In the genomic region with DNA sequence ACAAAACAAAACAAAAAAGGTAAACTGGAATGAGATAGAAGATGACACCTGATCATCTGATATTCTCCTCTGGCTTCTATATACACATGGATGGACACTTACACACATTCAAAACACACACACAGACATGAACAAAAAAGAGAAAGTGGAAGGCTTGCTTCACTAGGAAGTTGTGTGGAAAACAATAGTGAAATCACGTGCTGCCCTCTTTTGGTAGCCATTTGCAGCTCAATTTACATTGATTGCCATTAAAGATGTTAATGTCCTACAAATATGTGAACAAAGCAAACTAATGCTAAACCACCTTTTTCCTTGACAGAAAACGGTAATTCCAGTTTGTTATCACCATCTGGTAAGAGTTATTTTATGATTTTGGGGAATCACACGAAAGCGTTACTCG, we compare ENCODE assay signal across 12 mouse cellular contexts. TPM values are rescaled to one million over a fixed set of nuclear protein-coding genes. Genes with fewer than 3 reads are reported as not detected.
DNase-seq lines count a peak whose midpoint lies in the region; ATAC-seq and TF ChIP-seq lines count a peak whose summit lies in the region.
"Had no signal": no experiment of that assay in that cellular context is flagged by ENCODE, and none has a peak within 500 bp of the region (broad histone marks: within the 10 kb centered on the region; RNA-seq: fewer than 3 reads in every experiment).

No protein-coding gene starts in this region.

- H3K4me1 ChIP-seq in embryonic facial prominence, embryonic 14.5 days (ENCODE audit: control insufficient read depth, insufficient read depth, low read length) = no peaks in the 10 kb centered on the region
- H3K4me1 ChIP-seq in embryonic facial prominence, embryonic 10.5 days = no peaks in the 10 kb centered on the region
- H3K4me1 ChIP-seq in kidney, postnatal 0 days (replicated peaks; ENCODE audit: insufficient read depth, low read length) = no peaks in the 10 kb centered on the region
- no peaks in the 10 kb centered on the region for H3K4me1 ChIP-seq in limb, embryonic 10.5 days
- H3K4me1 ChIP-seq: hindbrain, embryonic 10.5 days had no signal

- H3K9ac ChIP-seq in embryonic facial prominence, embryonic 14.5 days (ENCODE audit: low read depth, low read length) = no peak overlapping the region
- no peak overlapping the region for H3K9ac ChIP-seq in kidney, postnatal 0 days (ENCODE audit: low read depth, low read length)

- WGBS in embryonic facial prominence, embryonic 14.5 days = 65% methylated on average over 5 of the region's 5 CpGs
- WGBS in embryonic facial prominence, embryonic 10.5 days = 77% methylated on average over 5 of the region's 5 CpGs
- WGBS in kidney, postnatal 0 days = 69% methylated on average over 5 of the region's 5 CpGs
- 74% methylated on average over 5 of the region's 5 CpGs for WGBS in limb, embryonic 10.5 days

- peak; percentile 3 for DNase-seq in embryonic facial prominence, embryonic 14.5 days (ENCODE audit: low spot score)
- DNase-seq in embryonic facial prominence, embryonic 10.5 days (ENCODE audit: low spot score) = no peak
- DNase-seq in kidney, postnatal 0 days (ENCODE audit: low spot score) = peak; percentile 39
- no peak for DNase-seq in kidney, adult 11 months
- peak; percentile 0 for DNase-seq in retina, postnatal 1 day
- no peak for DNase-seq in retina, embryonic 14.5 days (ENCODE audit: low spot score)
- no peak for DNase-seq in limb, embryonic 10.5 days (ENCODE audit: low spot score)
- DNase-seq: gastrocnemius, postnatal 36 days; spleen, adult 18-20 months had no signal

- no peak overlapping the region for H3ac ChIP-seq in myocyte (ENCODE audit: control insufficient read depth, insufficient read length)

- no peak overlapping the region for H3K27ac ChIP-seq in embryonic facial prominence, embryonic 14.5 days (replicated peaks; ENCODE audit: low read depth, low read length)
- no peak overlapping the region for H3K27ac ChIP-seq in embryonic facial prominence, embryonic 10.5 days (replicated peaks)
- H3K27ac ChIP-seq in kidney, postnatal 0 days = no peak overlapping the region
- no peak overlapping the region for H3K27ac ChIP-seq in limb, embryonic 10.5 days
- H3K27ac ChIP-seq: hindbrain, embryonic 10.5 days had no signal

- H3K4me2 ChIP-seq in embryonic facial prominence, embryonic 14.5 days (ENCODE audit: low read depth, low read length) = no peak overlapping the region
- H3K4me2 ChIP-seq in kidney, postnatal 0 days (ENCODE audit: low read length) = no peak overlapping the region
- no peak overlapping the region for H3K4me2 ChIP-seq in myocyte (ENCODE audit: low read depth)

- ATAC-seq in embryonic facial prominence, embryonic 14.5 days (ENCODE audit: low read depth) = no peak
- no peak for ATAC-seq in kidney, postnatal 0 days (replicated peaks; ENCODE audit: low FRiP score, low read depth)
- ATAC-seq: midbrain, embryonic 16.5 days had no signal

- H3K9me3 ChIP-seq in embryonic facial prominence, embryonic 14.5 days (ENCODE audit: control insufficient read depth, low read length) = no peaks in the 10 kb centered on the region
- H3K9me3 ChIP-seq in embryonic facial prominence, embryonic 10.5 days = no peaks in the 10 kb centered on the region
- no peaks in the 10 kb centered on the region for H3K9me3 ChIP-seq in kidney, postnatal 0 days (replicated peaks; ENCODE audit: low read length)
- H3K9me3 ChIP-seq in limb, embryonic 10.5 days (replicated peaks) = no peaks in the 10 kb centered on the region
- H3K9me3 ChIP-seq: hindbrain, embryonic 10.5 days had no signal

- H3K27me3 ChIP-seq in embryonic facial prominence, embryonic 14.5 days (replicated peaks; ENCODE audit: control insufficient read depth, insufficient read depth, low read length) = peaks cover 9% of the 10 kb centered on the region; the same call in 1 of the 2 replicates
- peaks cover 78% of the 10 kb centered on the region for H3K27me3 ChIP-seq in embryonic facial prominence, embryonic 10.5 days (replicated peaks; ENCODE audit: low read depth, poor library complexity, severe bottlenecking)
- H3K27me3 ChIP-seq in kidney, postnatal 0 days (ENCODE audit: insufficient read depth, low read length) = no peaks in the 10 kb centered on the region
- H3K27me3 ChIP-seq in myocyte (ENCODE audit: control insufficient read depth, insufficient read depth, insufficient read length) = no peaks in the 10 kb centered on the region
- H3K27me3 ChIP-seq in limb, embryonic 10.5 days (ENCODE audit: low read depth, poor library complexity, severe bottlenecking) = peaks cover 84% of the 10 kb centered on the region

- TF ChIP-seq CTCF in kidney, postnatal 0 days (IDR thresholded peaks at IDR 0.05; ENCODE audit: low read depth) = peak; percentile 63

- H3K79me2 ChIP-seq in myocyte (ENCODE audit: control insufficient read depth, insufficient read depth) = no peaks in the 10 kb centered on the region

- no peak for TF ChIP-seq POLR2A in myocyte (IDR thresholded peaks at IDR 0.05; ENCODE audit: insufficient read length, low read depth)

- H3K4me3 ChIP-seq in embryonic facial prominence, embryonic 14.5 days (ENCODE audit: low read depth, low read length) = no peak overlapping the region
- no peak overlapping the region for H3K4me3 ChIP-seq in embryonic facial prominence, embryonic 10.5 days
- no peak overlapping the region for H3K4me3 ChIP-seq in kidney, postnatal 0 days (replicated peaks; ENCODE audit: low read depth, low read length)
- no peak overlapping the region for H3K4me3 ChIP-seq in myocyte
- no peak overlapping the region for H3K4me3 ChIP-seq in limb, embryonic 10.5 days
- H3K4me3 ChIP-seq: hindbrain, embryonic 10.5 days had no signal

- no peaks in the 10 kb centered on the region for H3K36me3 ChIP-seq in embryonic facial prominence, embryonic 14.5 days (ENCODE audit: control insufficient read depth, insufficient read depth, low read length)
- H3K36me3 ChIP-seq in embryonic facial prominence, embryonic 10.5 days (replicated peaks) = no peaks in the 10 kb centered on the region
- no peaks in the 10 kb centered on the region for H3K36me3 ChIP-seq in kidney, postnatal 0 days (ENCODE audit: insufficient read depth, low read length)
- H3K36me3 ChIP-seq in myocyte (ENCODE audit: control insufficient read depth, insufficient read depth) = no peaks in the 10 kb centered on the region
- H3K36me3 ChIP-seq in limb, embryonic 10.5 days = no peaks in the 10 kb centered on the region
- H3K36me3 ChIP-seq: hindbrain, embryonic 10.5 days had no signal

TF ChIP-seq in myocyte, 11 proteins besides CTCF, POLR2A, EP300 and RAD21:
- no peak for TF ChIP-seq MAX (IDR thresholded peaks at IDR 0.05; ENCODE audit: low read depth)
- no peak for TF ChIP-seq SRF (IDR thresholded peaks at IDR 0.05; ENCODE audit: control insufficient read depth, insufficient read length, low read depth)
- no peak for TF ChIP-seq MYOG (IDR thresholded peaks at IDR 0.05; ENCODE audit: control insufficient read depth in 1 of 3, insufficient read depth in 1 of 3, insufficient read length in 2 of 3, low read depth in 2 of 3)
- TF ChIP-seq USF1 (IDR thresholded peaks at IDR 0.05; ENCODE audit: low read depth) = peak; percentile 20

RNA-seq across cellular contexts. Expression of gene Phka2, which starts 46.3 kb away (rescaled TPM):
- polyA plus RNA-seq in embryonic facial prominence, embryonic 14.5 days (2014; fragmentation: Nextera tagmentation; extraction: Ambion mirVana) = 18.1 and 20.7 TPM in 2 replicates
- 15.8 and 16.1 TPM in 2 replicates for polyA plus RNA-seq in embryonic facial prominence, embryonic 10.5 days (2016; fragmentation: Nextera tagmentation; extraction: Ambion mirVana)
- 8.8 and 10.2 TPM in 2 replicates for polyA plus RNA-seq in kidney, postnatal 0 days (2015; fragmentation: Nextera tagmentation; extraction: Ambion mirVana)
- polyA plus RNA-seq in myocyte (2012; fragmentation: generic; extraction: Trizol) = 12.1 TPM
- 12.4 and 16.4 TPM in 2 replicates for polyA plus RNA-seq in limb, embryonic 10.5 days (2016; fragmentation: Nextera tagmentation; extraction: Ambion mirVana)

Comparison
In these comparisons a context has a peak if more than half of its experiments do, and no peak if none do; other contexts are left out.
1. DNase-seq: peak in embryonic facial prominence, embryonic 14.5 days (single experiment), kidney, postnatal 0 days (single experiment) and retina, postnatal 1 day (single experiment); none in embryonic facial prominence, embryonic 10.5 days (single experiment), kidney, adult 11 months (single experiment), retina, embryonic 14.5 days (single experiment) and limb, embryonic 10.5 days (single experiment).